Mouse (Mus musculus) E14TG2a.4 (cell line): ENCODE measurements around the gene Elavl4.

Experiments used
- H3K27me3 ChIP-seq: 2 replicates; pipeline ENCODE4 v1.6.1; 2014; ENCODE audit warnings: low read length, control low read depth; ENCODE audit not compliant: insufficient read depth
- H3K36me3 ChIP-seq: 2 replicates; pipeline ENCODE4 v1.6.1; 2014; ENCODE audit warnings: low read length, control low read depth; ENCODE audit not compliant: insufficient read depth
- H3K4me1 ChIP-seq: replicated peaks from 2 replicates; pipeline ENCODE4 v1.6.1; 2014; ENCODE audit warnings: low read depth, low read length, control low read depth
- H3K4me3 ChIP-seq: replicated peaks from 2 replicates; pipeline ENCODE4 v1.5.1; 2014; ENCODE audit warnings: mild to moderate bottlenecking, low read length
- H3K9me3 ChIP-seq: 2 replicates; pipeline ENCODE4 v1.6.1; 2014; ENCODE audit warnings: low read length, control low read depth
- CTCF ChIP-seq: conservative IDR thresholded peaks from 2 replicates; pipeline ENCODE4 v1.5.1; 2014; ENCODE audit warnings: low read length
- NANOG ChIP-seq: IDR thresholded peaks from 2 replicates; pipeline ENCODE4 v1.6.1; 2014; ENCODE audit warnings: borderline replicate concordance, low read length, mixed read lengths
- POU5F1 ChIP-seq: IDR thresholded peaks from 2 replicates; pipeline ENCODE4 v1.6.1; 2014; ENCODE audit warnings: low read length, borderline replicate concordance

Gene Elavl4

DNA sequence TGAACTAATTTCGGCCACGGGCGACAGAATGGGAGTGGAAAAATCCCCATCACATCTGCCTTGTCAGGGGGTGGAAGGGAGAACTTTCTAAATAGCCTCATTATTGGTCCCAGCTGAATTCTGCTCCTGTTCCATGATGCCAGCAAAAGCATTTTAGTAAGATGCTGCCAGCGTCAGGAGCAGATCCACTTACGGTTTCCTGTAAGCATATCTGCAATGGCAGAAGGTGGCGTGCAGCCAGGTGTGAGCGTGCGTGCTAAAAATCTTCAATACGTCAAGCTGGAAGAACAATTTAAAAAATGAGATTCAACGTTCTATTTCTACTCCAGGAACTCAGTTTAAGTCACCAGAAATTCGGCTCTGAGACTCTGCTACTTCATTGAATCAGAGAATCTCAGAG lies 45.1 kb downstream of the Elavl4 start:
- H3K27me3 ChIP-seq, result no peaks in the 10 kb centered on the region
- H3K4me3 ChIP-seq, result no peak overlapping the region
- H3K9me3 ChIP-seq, result no peaks in the 10 kb centered on the region
- TF ChIP-seq NANOG (no peak), POU5F1 (no peak), CTCF (no peak)
- no peaks in the 10 kb centered on the region for H3K36me3 ChIP-seq
- H3K4me1 ChIP-seq, result peaks cover 42% of the 10 kb centered on the region

- Histone ChIP-seq H3K9me3 (no peaks in the 10 kb centered on the region), H3K27me3 (no peaks in the 10 kb centered on the region), H3K4me3 (no peak overlapping the region), H3K36me3 (no peaks in the 10 kb centered on the region), H3K4me1 (no peaks in the 10 kb centered on the region)
- TF ChIP-seq POU5F1 (no peak), NANOG (no peak), CTCF (peak; percentile 86)
These were observed 55.9 kb downstream of the Elavl4 start for GRCm38 (mm10) chr4:110295793-110296192.

DNA sequence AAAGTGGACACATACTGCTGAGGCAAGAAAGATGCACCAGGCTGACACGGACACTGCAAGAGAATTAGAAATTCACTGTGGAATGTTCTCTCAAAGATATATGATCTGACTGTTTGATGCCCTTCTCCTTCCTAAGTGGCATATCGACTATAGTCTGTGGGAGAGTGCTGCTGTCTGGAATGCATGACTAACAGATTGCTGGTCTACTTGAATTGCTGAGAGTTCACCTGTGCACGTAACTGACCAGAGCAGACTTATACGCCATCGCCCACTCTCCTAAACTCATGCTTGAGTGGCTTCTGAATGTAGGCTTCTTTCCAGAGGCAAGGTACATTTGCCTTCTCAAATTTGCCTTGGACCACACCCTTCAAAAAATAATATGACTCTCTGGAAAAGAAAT lies 58.5 kb downstream of the Elavl4 start:
- Histone ChIP-seq H3K27me3 (no peaks in the 10 kb centered on the region), H3K4me1 (0 out of 2 replicates have a peak, but pooled peaks cover 3% of the 10 kb centered on the region), H3K9me3 (no peaks in the 10 kb centered on the region), H3K36me3 (no peaks in the 10 kb centered on the region), H3K4me3 (no peak overlapping the region)
- TF ChIP-seq POU5F1, result no peak
- no peak for TF ChIP-seq NANOG
- no peak for TF ChIP-seq CTCF

- H3K9me3 ChIP-seq, result no peaks in the 10 kb centered on the region
- no peak for TF ChIP-seq CTCF
- TF ChIP-seq POU5F1, result no peak
- TF ChIP-seq NANOG, result no peak
- no peak overlapping the region for H3K4me3 ChIP-seq
- peaks cover 6% of the 10 kb centered on the region for H3K4me1 ChIP-seq
- no peaks in the 10 kb centered on the region for H3K27me3 ChIP-seq
- H3K36me3 ChIP-seq, result no peaks in the 10 kb centered on the region
These were observed 59.2 kb downstream of the Elavl4 start for GRCm38 (mm10) chr4:110292471-110292870.

DNA sequence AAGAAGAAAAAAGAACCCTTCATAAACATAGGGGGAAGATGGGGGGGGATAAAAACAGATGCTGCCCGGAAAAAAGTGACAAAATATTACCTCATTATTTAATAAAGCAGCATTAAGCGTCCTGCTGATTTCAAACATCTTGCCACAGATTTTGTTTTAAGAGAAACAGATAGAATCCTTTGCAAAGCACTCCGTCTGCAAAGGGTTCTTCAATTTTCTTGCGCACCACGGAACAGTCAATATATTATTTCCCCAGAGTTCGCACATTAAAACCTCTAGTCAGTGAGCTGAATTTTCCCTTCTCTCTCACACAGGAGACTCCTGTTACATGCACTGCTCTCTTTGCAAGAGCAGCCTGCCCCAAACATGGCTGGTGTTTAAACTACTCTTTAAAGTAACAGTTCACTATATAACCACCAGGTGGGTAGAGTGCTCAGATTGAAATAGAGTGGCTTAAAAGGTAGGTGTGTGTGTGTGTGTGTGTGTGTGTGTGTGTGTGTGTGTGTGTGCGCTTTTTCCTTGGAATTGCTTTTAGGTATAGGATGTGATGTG lies 61.1 kb downstream of the Elavl4 start:
- peaks cover 8% of the 10 kb centered on the region for H3K4me1 ChIP-seq
- H3K27me3 ChIP-seq, result no peaks in the 10 kb centered on the region
- no peak overlapping the region for H3K4me3 ChIP-seq
- no peaks in the 10 kb centered on the region for H3K9me3 ChIP-seq
- TF ChIP-seq NANOG (no peak), CTCF (no peak), POU5F1 (no peak)
- H3K36me3 ChIP-seq, result no peaks in the 10 kb centered on the region

DNA sequence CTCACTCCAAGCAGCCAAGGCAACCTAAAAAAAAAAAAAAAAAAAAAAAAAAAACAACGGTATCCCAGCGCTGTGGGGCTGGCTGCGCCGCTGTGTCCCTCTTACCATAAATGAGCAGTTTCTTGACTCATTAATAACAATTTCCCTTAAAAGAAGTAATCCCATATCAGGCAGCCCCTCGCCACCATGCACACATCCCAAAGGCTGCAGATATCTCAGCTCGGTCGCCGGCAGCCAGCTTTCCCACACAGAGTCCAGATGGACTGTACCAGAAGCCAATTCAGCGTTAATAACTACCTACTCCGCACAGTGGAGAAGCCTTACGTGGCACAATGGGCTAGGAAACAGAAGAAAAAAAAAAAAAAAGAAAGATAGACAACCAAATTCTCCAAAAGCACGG lies 61.7 kb downstream of the Elavl4 start:
- no peak overlapping the region for H3K4me3 ChIP-seq
- no peaks in the 10 kb centered on the region for H3K27me3 ChIP-seq
- H3K36me3 ChIP-seq, result no peaks in the 10 kb centered on the region
- no peak for TF ChIP-seq NANOG
- TF ChIP-seq CTCF, result no peak
- H3K4me1 ChIP-seq, result peaks cover 8% of the 10 kb centered on the region
- H3K9me3 ChIP-seq, result no peaks in the 10 kb centered on the region

GRCm38 (mm10) chr4:110287412-110288067 lies 64.2 kb downstream of the Elavl4 start:
- Histone ChIP-seq H3K4me3 (no peak overlapping the region), H3K27me3 (no peaks in the 10 kb centered on the region), H3K4me1 (peaks cover 8% of the 10 kb centered on the region), H3K36me3 (no peaks in the 10 kb centered on the region), H3K9me3 (no peaks in the 10 kb centered on the region)
- TF ChIP-seq CTCF, result no peak
- TF ChIP-seq POU5F1, result no peak
- TF ChIP-seq NANOG, result no peak

DNA sequence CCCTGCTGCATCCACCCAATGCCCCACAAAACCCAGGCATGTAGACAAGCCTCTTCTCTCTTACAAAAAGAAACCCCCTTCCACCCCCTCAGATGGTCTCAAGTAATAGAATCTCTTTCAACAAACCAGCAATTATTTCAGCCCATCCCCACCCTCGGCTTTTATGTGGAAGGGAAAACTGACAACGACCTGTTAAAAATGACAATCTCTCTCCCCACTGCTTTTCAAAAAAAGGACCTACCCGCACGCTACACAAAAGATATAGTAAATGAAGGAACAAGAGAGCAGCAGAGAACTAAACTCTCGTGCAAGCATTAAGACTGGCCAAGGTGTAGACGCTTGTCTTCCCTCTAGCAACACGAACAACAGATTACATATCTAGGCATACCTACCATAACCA lies 64.9 kb downstream of the Elavl4 start:
- H3K36me3 ChIP-seq, result no peaks in the 10 kb centered on the region
- no peaks in the 10 kb centered on the region for H3K9me3 ChIP-seq
- no peaks in the 10 kb centered on the region for H3K27me3 ChIP-seq
- TF ChIP-seq NANOG, result no peak
- TF ChIP-seq POU5F1, result no peak
- no peak for TF ChIP-seq CTCF
- peaks cover 8% of the 10 kb centered on the region for H3K4me1 ChIP-seq
- no peak overlapping the region for H3K4me3 ChIP-seq

- Histone ChIP-seq H3K4me1 (peaks cover 8% of the 10 kb centered on the region), H3K9me3 (no peaks in the 10 kb centered on the region), H3K4me3 (no peak overlapping the region), H3K27me3 (no peaks in the 10 kb centered on the region), H3K36me3 (no peaks in the 10 kb centered on the region)
- TF ChIP-seq POU5F1, result no peak
- no peak for TF ChIP-seq NANOG
- TF ChIP-seq CTCF, result no peak
These were observed 65.3 kb downstream of the Elavl4 start for GRCm38 (mm10) chr4:110286371-110286781.
